Mouse (Mus musculus): ENCODE results near the gene Snx6.

GRCm38 (mm10) chr12:54822836-54823426 lies 27.4 kb upstream of the Snx6 start:
- TF ChIP-seq CTCF (IDR thresholded peaks at IDR 0.05) (no peak), EP300 (IDR thresholded peaks at IDR 0.05) (no peak)

Data from lung, postnatal 0 days (tissue).